Mouse (Mus musculus) spleen, adult 12 weeks (tissue): ENCODE measurements at regions not wholly inside any gene's neighbourhood (a gene's known extent, or its start where the extent isn't known, plus 50 kb on each side); places are given as distances from the start of the nearest gene placed in this dataset.

Source experiments
- DNase-seq: peaks from one replicate; pipeline ENCODE4 v3.0.0; 2022; ENCODE audit warnings: low spot score

DNA sequence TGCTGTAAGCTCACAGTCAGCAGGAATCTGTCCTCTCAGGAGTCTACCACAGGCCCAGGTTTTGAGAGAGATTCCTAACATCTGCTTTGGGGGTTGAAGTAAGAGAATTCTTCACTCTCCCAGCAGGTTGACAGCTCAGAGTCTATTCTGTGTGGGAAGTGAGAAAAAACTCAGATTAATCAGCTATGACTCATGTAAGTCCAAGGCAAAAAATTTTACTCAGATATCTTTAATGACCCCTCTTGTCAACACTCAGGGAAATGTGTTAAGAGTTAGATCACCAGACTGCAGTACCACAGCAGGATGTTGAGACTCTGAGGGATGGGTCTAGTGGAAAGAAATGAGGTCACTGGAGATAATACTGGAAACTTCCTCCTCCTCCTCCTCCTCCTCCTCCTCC lies 688.4 kb downstream of the Hs3st4 start:
- no peak for DNase-seq

DNA sequence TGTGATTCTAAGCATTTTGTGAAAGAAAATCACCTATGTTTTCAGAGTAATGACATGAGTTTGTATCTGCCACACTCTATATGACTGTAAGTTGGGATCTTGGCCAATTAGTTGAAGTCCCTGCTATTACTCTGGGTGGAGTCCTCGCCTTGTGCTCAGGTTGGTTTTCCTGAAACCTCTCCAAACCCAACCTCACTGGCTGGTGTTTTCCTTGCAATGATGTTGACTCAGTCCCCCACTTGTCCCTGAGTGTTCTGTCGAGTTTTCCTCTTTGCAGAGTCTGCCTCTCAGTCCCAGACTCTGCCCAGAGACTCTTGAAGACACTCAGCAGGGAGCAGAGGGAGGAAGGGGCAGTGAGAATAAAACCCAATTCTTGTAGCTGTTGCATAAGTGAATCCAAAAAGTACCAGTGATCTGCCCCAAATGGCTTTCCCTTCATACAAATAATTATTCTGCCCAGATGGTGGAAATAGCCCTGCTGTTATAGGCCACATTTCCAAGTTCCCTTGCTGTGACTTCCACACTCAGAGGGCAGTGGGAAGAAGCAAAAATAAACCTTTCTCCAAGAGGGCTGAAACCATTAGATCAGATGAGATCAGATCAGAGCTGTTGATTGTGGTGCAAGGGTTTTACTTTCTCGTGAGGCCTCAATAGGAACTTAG lies 694.3 kb downstream of the Hs3st4 start:
- no peak for DNase-seq

DNA sequence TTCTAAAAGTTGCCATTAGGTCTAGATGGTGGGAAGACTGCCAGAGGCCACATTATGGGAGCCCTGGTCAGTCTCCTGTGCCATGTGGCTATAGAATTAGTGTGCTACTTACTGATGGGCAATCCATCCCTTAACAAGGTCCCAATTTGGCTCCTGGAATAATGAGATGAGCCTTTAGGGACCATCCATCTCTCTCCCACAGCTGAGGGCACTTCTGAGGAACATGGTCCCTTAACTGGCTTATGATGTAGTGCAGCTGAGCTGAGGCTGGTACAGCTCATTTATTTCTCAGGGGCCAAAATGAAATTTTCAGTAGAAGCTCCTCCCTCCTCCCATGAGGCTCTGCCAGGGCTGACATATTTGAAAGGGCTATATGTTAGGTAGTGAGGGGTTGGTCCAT lies 697.9 kb downstream of the Hs3st4 start:
- DNase-seq: no peak

DNA sequence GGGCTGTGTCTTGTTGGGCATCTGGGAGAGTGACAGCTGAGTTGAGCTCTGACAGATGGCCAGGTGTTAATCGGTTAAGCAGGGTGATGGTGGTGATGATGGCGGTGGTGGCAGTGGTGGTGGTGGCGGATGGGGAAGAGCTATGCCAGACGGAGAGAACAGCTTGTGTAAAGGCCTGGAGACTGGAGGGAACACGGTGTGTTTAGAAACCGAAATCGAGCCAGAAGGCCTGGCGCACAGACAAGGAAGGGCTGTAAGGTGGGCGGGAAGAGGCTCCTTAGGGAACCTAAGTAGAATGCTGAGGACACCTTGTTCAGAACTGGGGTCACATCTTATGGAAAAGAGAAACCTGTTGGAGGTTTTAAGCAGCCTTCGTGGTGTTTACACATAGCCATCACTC lies 698.5 kb downstream of the Hs3st4 start:
- DNase-seq: no peak

DNA sequence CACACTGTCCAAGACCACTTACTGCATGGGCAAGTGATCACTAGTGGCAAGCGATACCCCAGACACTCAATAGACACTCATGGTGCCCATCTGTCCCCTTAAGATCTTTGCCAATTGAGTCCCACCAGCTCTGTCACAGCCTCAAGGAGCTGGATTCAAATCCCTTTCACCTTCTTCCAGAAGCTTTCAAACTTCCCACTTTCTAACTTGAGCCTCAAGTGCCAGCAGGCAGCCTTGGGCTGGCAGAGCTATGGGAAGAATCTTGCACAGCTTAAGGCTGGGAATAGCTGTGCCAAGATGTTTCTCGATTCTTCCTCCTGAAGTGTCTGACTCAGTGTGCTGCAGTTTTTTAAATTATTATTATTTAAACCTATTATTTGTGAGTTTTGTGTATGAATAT lies 699.2 kb downstream of the Hs3st4 start:
- DNase-seq: no peak

DNA sequence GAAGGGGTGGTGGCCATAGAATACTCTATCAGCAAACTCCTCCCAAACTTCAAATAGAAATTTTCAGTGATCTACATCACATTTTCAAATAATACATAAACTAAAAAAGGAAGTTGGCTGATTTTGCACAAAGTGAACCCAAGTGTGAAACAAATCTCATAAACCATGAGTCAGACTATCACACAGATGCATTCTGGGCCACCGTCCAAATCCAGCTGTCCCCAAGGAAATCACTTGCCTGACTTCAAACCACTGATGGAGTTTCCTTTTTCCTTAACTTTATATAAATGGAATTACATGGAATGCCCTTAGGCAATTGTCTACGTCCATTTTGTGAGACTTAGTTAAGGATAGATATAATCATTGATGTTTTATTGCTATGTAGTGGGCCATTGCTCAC lies 702.8 kb downstream of the Hs3st4 start:
- DNase-seq: no peak

DNA sequence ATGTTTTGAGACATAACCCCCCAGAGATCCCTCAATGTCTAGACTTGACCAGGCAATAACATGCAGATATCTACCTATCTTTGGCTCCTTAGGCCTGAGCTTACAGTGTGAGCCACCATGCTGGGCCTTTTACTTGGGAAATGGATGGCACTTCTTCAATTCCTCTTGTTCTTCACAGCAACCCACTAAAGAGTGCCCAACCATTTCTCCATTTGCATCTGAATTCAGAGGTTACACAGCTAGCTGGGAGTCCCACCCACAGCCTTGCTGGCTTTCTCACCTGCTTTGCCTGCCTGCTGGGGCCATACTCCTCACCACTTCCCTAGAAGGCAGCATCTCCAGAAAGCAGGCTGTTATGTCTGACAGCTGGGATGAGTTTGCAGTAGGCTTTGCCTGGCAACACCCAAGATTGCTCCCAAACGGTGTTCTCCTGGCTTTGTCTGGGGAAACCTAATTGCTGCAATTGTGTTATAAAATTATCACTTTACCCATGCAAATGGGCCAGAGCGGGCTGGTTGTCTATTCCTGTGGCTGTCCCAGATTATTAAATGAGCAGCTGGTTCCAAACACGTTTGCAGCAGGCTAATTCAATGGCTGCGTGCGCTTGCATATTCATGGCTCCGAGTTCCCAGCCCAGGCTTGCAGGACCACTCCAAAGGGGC lies 721.6 kb downstream of the Hs3st4 start:
- no peak for DNase-seq

DNA sequence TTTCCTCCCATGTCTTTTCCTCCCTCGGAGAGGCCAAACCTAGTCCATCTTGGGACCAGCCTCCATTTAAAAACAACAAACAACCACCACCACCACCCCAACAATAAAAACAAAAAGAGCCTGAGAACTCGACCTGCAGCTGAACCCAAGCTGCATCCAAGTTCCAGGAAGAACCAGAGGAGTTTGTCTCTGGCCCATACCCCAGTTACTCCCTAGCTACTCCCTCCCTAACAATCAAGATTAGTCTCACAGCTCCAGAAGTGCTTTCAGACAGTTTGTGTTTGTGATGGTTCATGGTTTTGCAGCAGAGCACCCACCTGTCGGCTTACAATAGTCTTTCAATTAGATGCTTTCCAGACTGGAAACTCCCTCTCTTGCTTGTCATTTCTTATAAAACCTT lies 724.5 kb downstream of the Hs3st4 start:
- no peak for DNase-seq

DNA sequence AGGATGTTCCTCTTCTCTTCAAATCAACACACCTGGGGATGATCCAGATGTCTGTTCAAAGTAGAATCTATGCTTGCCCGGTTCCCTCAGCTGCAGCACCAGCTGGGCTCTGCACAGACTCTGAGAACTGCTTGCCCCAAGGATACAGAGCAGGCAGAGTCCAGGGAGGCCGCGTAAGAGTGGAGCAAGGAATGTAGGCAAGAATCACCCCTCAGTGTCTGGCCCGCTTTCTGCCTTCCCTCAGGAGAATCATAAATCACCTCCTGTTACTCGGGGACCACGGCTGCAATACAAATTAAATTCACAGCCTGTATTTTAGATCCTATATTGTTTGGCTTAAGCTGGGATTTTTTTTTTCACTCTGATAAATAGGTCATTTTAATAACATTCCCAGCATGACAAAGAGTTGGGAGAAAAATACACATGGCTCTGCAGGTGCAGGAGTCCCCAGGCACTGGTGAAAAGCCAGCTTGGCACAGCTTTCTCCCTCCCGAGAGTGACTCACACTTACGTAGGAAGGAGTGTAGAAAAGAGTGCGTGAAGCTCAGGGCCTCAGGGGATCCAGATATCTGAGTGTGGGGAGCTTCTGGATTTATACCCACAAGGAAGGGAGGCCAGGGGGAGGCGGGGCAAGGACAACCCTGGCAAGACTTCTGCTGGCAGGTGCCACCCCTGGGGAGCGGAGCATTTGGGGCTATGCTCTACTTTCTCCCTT lies 726.3 kb downstream of the Hs3st4 start:
- no peak for DNase-seq

DNA sequence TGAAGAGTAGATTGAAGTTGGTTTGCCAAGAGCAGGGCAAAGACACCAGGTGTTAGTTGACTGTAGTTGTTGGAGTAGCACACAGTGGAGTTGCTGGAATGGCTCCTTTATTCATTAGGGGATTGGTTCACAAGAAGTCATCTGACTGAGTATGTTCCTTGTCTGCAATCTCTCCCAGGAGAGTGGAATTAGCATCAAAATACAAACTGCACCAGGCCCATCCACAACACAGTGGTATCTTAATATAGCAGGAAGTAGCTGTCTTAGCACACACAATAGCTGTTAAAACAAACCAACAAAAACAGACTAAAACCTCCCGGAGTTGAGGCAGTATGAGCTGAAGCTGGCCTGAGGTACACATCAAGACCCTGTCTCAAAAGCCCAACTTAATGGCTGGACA lies 723.5 kb upstream of the Kdm8 start:
- DNase-seq: no peak

DNA sequence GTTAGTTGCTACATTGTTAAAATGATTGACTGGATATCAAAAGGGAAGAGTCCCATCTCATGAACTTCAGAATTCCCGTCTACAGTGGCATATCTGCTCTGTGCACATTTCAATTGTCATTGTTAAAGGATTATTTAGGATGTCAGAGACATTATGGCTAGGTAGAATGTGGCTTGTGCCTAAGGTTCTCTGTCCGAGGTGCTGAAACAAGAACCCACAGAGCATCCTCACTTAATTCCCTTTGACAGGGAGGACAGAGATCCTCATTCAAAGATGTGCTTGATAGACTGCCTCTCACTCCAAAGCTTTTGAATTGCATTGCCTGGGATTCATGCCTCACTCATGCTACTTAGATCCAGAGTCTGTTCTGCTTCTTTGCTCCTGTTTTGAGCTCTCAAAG lies 702.4 kb upstream of the Kdm8 start:
- DNase-seq: no peak

DNA sequence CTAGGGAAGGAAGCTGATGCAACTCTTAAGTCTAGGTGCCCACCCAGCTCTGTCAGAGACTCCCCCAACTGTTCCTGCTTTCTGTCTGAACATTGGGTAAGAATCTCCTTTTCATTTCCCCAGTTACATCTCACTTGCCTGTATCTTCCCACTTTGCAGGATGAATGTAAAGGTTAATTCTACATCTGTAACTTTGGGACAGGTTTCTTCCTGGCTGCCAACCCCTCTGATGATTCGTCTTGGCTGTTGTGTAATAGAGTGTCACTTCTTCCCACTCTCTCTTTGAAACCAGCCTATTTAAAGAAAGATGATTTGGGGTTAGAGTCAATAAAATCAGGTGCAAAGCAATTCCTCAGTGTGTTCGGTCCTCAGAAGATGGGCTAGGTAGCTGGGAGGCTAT lies 698.2 kb upstream of the Kdm8 start:
- no peak for DNase-seq

DNA sequence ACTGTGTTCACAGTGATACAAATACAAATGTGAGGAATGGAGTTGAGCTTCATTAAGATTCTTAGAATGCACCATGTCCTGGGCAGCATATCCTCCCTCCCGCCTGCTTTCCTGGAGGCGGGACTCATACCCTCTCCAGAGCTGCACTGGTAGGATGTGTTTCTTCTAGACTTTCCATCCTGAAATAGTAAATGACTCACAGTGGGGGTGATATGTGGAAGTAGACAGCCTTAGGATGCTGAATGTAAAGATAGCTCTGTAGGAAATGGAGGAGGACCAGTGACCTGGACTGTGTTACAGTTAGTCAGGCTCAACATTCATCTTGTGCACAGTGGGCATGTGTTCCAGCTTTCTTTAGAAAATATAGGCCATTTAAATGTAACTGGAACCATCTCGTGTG lies 696.1 kb upstream of the Kdm8 start:
- no peak for DNase-seq

DNA sequence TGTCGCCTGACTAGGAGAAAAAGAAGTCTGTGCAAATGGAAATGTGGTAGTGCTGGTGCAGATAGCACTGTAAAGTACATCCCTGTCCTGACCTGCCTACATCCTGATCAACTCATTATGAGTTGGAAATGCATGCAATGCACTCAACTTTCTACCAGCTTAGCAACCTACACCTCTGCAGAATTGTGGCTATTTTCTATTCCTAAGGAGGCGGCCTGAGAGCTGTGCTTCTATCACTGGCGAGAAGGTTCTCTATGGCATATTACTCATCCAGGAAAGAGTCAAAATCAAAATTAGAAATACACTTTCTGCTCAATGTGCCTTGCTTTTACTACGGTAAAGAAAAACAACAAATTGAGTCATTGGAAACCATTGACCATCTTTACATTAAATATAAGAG lies 685.4 kb upstream of the Kdm8 start:
- no peak for DNase-seq

DNA sequence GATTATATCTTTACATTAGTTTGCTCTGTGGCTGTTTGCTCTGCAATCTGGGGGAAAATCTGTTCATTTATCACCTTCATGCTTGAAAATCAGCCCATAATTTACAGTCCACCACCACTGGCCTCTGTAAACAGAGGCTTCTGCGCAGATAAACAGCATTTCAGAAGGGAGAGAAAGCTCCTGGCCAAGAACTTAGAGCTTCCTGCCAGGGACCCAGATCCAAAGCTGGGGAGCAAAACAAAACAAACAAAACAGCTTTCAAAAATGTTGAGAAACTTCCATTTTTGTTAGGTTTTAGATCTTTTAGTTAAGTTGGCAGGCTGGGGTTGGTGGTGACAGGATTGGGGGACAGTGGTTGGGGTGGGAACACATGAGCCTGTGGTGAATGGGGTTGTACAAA lies 666.7 kb upstream of the Kdm8 start:
- DNase-seq: no peak

DNA sequence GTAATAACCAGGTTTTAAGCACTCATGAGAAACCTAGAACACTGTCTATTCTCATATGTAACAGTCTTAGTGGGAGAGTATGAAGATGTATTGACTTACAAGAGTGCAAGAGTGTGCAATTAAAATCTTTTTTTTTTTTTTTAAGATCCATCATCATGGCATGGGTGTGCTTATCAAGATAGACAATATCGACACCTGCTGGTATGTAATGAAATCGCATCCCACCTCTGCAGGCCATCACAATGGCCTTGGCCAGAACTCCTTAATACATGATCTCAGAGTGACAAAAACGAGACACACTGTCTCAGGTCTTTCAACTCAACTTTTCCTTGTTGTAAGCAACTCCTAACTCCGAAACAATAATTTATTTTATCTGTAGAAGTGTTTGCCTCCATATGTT lies 661.7 kb upstream of the Kdm8 start:
- no peak for DNase-seq

DNA sequence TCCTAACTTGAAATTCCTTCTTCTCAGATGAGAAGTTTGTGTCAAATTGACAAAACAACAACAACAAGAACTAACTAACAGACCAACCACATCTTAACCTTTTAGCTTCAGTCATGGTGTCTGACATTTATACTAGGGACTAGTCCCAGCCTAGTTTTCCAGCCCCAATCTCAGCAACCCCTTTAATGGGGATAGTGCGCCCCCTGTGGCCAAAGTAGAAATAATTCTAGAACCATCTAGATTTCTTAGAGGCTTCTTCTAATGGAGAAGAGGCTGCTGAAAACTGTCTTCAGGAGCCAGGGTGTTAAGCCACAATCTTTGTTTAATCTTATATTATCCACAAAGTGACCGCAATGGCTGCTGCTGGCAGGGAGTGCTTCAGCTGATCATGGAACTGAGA lies 659.5 kb upstream of the Kdm8 start:
- no peak for DNase-seq

DNA sequence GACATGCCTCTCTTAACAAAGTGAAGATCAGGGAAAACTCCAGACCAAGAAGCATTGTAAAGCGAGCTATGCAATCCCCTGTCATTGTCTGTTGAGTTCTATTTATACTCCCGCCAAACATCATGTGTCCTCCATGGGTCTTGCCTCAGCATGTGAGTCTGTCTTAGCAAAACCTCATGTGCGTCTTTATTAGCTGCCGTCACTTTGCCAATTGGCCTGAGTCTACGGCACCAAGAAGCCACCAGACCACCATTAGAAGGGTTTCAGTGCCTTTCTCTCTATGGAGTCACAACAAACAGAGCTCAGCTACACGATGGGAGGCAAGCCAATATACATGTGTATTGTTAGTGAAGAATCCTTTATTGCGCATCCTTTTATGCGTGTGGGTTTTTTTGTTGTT lies 658.6 kb upstream of the Kdm8 start:
- DNase-seq: no peak

DNA sequence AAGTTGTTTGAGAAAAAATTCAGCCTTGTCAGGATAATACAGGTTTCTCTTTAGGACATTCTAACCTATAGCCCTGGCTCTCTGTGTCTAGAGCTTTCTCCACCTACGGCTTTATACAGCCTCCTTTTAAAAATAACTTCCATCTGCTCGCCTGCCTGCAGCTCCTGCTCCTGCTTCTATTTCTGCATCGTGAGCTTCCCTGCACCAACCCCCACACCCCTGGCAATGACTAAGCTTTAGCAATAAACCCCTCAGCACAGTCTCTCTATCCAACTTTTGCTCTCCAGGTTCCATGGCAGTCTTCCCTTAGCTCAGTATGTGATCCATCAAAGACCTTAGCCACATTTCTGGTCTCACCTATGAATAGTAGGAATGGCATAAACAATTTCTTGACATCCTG lies 655.7 kb upstream of the Kdm8 start:
- no peak for DNase-seq

DNA sequence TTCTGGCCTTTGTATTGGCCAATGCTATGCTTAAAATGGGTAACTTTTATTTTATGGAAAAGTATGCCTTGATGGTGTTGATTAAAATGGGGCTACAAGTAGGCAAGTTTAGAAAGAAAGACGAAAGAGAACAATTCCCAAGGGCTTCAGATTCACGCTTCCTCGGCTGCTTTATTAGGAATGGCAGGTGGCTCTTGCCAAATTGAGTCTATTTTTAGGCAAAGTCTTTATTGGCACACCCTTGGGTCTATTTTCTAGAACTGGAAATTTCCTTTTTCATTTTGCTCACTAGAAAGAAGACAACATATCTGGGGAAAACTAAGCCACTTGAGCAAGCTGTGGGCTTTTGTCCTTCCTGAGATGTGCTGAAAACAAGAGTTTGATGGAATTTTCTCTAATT lies 641.4 kb upstream of the Kdm8 start:
- no peak for DNase-seq

DNA sequence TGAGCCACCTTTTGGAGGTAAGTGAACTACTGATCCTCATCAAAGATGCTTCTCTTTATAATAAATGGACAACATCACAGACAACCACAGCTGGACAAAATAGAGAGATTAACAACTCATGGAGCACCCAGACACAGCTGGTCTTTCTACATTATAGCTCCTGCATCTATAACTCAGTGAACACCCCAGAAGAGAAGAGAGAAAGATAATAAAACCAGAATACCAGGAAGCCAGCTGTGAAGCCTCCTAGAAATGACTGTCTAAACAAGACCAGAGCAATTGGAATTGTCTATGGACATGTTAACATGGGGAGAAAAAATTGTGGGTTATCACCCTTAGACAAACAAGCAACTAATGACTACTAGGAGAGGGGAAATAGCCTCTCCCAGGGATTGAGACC lies 609.8 kb upstream of the Kdm8 start:
- no peak for DNase-seq

DNA sequence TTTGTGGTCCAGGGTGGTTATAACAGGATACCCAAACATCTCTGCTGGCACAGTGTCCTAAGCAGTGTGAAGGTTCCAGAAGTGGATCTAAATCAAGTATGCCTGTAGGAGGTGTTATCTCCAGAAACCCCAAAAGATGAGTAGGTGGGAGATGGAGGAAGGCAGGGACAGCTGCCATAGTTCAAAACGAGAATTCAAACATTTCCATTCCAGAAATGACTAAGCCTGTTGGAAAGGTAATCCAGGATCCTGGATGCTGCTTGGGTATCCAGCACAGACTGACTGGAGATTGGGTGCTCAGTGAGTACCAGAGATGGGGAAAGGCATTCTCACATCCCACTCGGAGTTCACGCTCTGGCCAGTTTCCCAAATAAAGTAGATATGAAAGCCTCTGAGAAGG lies 607.9 kb upstream of the Kdm8 start:
- no peak for DNase-seq

DNA sequence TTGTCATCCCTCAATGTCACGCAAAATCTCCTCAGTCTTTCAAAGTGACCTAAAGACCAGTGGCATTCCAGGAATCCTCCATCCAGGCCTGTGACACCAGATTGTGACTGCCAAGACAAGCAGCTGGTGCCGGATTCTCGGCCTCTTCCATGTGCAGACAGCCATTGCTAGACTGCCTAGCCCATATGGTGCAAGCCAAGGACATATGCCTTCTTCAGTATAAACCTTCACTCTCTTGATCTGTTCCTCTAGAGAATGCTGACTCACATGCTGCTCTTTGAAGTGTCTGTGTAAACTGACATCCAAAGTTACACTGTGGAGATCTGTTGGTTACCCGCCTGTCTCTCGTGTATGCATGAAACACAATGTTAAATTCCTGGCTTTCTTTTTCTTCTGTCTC lies 589.4 kb upstream of the Kdm8 start:
- DNase-seq: no peak

DNA sequence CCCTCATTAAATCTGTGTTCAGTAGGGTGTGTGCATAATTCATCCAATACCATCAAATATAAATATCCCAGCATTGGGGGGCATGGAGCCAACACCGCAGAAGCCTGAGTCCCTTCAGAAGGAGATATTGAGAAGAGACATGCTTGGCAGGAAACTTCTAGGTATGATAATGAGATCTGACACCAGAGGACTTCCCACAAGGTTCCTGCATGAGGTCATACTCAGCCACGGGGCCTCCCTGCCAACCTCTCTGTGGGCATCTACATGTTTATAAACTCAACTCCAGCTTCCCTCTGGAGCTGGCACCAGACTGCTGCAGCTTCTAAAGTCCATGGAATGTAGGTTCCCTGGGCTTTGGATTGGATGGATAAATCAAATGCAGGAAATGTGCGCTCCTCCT lies 587.4 kb upstream of the Kdm8 start:
- DNase-seq: no peak
